24 mouse cellular contexts compared by ENCODE assay signal in the genomic region with DNA sequence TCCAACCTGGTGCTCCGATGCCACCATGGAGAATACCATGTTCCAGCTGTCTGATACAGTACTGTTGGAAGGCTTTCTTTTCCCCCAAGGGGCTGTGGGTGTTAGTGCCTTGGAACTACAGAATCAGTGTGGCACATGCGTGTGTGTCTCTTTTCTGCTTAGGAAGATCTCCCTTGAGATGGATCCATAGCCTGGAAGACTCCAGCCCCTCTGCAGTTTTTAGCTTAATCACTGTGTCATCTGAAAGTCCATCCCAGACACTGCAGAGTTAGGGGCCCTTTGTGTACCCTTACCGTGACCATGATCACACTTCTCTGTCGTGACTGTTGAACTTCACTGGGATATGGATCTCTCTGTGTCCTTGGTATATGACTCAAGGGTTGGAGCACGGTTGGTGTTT.
"Had no signal": no experiment of that assay in that cellular context is flagged by ENCODE, and none has a peak within 500 bp of the region (broad histone marks: within the 10 kb centered on the region; RNA-seq: fewer than 3 reads in every experiment).

No protein-coding gene starts in this region.

- H3K4me2 ChIP-seq: heart, embryonic 12.5 days; hindbrain, embryonic 12.5 days; hindbrain, embryonic 14.5 days; intestine, embryonic 15.5 days; liver, embryonic 11.5 days; liver, embryonic 13.5 days; liver, embryonic 15.5 days had no signal

- ATAC-seq: hindbrain, embryonic 16.5 days; inflammation-experienced regulatory T-cells, adult 6 months; intestine, embryonic 15.5 days; intestine, postnatal 0 days; liver, postnatal 0 days had no signal

- H3K4me3 ChIP-seq: gastrocnemius, adult 2 months; heart, embryonic 10.5 days; heart, embryonic 12.5 days; hindbrain, embryonic 10.5 days; hindbrain, embryonic 12.5 days; intestine, embryonic 15.5 days; liver, embryonic 13.5 days; liver, embryonic 15.5 days had no signal

- H3K27me3 ChIP-seq: heart, embryonic 12.5 days; hindbrain, embryonic 12.5 days; intestine, embryonic 15.5 days; liver, embryonic 13.5 days; liver, embryonic 15.5 days had no signal

- H3K4me1 ChIP-seq: intestine, embryonic 15.5 days; liver, embryonic 13.5 days had no signal

- DNase-seq: gastrocnemius, adult 2 months; gastrocnemius, postnatal 10 days; gastrocnemius, postnatal 25 days; heart, postnatal 10 days; heart, postnatal 4 days; kidney, adult 18-20 months; kidney, adult 8-10 months; kidney, postnatal 10 days; kidney, postnatal 25 days; kidney, postnatal 4 days; liver; liver, embryonic 13.5 days; liver, postnatal 0 days had no signal

- H3K9me3 ChIP-seq: heart, embryonic 10.5 days; heart, embryonic 12.5 days; hindbrain, embryonic 10.5 days; hindbrain, embryonic 12.5 days; intestine, embryonic 15.5 days; liver, embryonic 13.5 days; liver, embryonic 15.5 days had no signal

- H3K9ac ChIP-seq: heart, embryonic 12.5 days; hindbrain, embryonic 12.5 days; hindbrain, embryonic 14.5 days; intestine, embryonic 15.5 days; liver, embryonic 13.5 days; liver, embryonic 15.5 days; liver, postnatal 0 days had no signal

- H3K27ac ChIP-seq: gastrocnemius, adult 2 months; heart, embryonic 10.5 days; hindbrain, embryonic 10.5 days; hindbrain, embryonic 12.5 days; hindbrain, embryonic 14.5 days; intestine, embryonic 15.5 days; liver, embryonic 13.5 days; liver, embryonic 15.5 days had no signal

- H3K36me3 ChIP-seq: heart, embryonic 10.5 days; hindbrain, embryonic 10.5 days; hindbrain, embryonic 12.5 days; liver, embryonic 13.5 days; liver, embryonic 15.5 days had no signal
